Mouse (Mus musculus) gastrocnemius, postnatal 4 days (tissue): ENCODE results near the gene Cfap299. TPM values are rescaled to one million over a fixed set of nuclear protein-coding genes. Genes with fewer than 3 reads are reported as not detected.

Experiments used
- DNase-seq, 2 experiments: peaks; one replicate each; pipeline ENCODE4 v3.0.0; 2021 to 2022; ENCODE audit warnings: low spot score in 2 of 2, mixed read lengths in 2 of 2
- total RNA-seq, 2 experiments: library from RNA; stranded (reverse); gene quantifications; 2 replicates each; pipeline ENCODE4 v1.2.3; 2021

The Cfap299 gene
- total RNA-seq, 2 experiments from 2014 or later = not detected

DNA sequence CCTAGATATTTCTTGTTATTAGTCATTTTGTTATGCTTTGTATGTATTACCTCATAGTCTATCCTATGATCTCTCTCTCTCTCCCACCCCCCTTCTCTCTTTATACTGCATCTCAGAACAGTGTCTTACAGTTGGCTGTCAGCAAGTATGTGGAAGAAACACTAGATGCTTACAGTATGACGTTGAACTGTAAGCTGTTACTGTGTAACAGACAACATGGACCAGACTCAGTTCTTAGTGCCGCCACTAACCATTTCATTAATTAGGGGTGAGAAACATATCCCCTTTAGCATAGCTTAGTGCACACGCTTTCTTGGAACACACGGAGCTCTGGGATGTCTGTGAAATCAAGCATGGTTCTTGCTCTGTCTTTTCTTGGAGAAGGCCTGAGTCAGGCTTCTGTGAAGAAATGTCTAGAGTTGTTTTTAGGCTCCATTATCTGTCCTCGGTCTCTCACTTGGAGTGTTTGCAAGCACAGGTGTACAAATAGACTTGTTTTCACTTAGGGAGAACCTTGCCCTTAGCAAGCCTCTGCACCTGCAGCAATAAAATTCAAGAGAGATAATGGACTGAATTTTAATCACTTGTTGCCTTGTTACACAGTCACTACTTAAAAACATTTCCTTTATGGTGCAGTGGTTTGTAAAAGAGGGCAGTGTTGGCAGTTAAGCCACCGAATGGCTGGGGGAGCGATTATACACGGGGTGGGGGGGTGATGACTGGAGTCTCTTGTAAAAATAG, 47.1 kb downstream of the Cfap299 start:
- no peak for DNase-seq

DNA sequence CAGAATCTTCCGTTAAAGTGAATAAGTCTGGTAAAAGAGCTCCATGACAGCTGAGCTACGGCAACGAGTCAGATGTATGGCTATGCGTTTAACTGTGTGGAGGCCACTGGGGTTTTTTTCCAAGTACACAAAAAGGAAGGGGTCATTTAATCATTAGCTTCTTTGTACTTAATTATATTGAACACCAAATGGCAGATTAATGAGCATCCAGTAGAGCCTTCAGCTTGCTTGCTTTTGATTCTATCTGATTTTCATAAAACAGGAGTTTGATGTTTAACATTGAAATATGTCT, 47.6 kb downstream of the Cfap299 start:
- DNase-seq = no peak

DNA sequence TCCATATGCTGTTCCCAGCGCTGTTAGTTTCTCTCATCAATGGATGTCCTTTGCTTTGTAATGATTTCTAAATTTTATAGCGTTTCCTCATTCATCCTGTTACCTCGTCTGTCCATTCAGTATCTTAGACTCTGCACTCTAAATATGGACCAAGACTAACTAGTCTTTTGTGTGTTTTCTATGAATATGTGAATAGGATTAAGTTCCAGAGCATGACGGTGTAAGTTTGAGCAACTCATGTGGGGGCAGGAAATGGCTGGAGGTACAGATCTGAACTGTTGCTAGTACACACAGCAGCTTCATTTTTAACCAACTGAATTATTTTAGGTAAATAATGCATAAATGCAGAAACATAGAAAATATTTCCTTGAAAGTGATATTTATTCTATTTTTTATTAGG, 51.3 kb downstream of the Cfap299 start:
- DNase-seq = no peak

DNA sequence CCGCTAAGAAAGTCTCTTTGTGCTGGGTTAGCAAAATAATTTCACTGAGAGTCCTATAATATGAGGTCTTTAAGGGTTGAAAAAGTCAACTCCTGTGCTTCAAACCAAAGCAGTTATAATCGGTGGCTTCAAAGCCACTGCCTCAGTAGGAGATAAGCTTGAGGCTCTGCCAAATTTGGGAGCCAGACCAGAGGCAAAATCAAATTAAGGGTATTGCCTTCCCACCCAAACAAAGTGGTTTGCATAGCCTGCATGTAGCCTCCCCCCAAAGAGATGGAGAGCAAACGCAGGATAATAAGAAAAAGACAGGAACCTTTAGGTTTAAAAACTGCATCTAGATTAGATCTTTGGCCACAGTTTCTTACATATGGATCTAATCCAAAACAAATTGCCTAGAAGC, 58.0 kb downstream of the Cfap299 start:
- DNase-seq = no peak

DNA sequence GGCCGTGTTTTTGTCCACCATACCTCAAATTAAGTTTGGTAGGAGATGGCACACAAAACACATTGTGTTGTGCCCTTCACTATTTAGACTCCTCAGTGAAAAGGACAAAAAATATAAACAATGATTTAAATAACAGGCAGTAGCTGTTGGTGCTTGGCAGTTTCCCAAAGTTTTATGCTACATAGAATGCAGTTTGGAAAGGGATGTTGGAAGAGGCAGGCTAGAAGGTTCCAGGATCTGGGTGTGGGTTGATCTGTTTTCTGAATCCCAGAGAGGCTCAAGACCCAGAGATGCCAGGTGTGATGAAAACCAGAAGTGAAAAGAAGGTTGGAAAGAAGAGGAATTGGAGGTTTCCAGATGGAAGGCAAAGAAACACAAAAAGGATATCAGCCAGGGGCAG, 73.1 kb downstream of the Cfap299 start:
- DNase-seq = no peak

DNA sequence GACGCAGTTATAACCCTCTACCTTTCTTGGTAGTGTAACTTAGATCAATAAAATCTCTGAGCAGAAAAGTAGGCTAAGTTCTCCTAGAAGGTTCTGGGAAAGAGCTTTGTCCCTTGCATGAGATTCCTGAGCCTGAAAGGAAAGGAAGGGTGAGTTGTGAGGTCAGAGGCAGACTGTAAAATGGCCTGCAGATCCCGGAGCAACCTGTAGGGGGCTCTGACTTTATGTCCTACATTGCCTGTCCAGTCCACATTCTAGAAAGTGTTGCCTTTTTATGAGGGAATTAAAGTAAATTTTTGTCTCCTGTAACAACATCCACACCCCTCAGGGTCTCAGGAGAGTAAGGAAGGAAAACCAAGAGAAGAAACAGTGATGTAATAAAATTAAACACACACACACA, 81.0 kb downstream of the Cfap299 start:
- no peak for DNase-seq

DNA sequence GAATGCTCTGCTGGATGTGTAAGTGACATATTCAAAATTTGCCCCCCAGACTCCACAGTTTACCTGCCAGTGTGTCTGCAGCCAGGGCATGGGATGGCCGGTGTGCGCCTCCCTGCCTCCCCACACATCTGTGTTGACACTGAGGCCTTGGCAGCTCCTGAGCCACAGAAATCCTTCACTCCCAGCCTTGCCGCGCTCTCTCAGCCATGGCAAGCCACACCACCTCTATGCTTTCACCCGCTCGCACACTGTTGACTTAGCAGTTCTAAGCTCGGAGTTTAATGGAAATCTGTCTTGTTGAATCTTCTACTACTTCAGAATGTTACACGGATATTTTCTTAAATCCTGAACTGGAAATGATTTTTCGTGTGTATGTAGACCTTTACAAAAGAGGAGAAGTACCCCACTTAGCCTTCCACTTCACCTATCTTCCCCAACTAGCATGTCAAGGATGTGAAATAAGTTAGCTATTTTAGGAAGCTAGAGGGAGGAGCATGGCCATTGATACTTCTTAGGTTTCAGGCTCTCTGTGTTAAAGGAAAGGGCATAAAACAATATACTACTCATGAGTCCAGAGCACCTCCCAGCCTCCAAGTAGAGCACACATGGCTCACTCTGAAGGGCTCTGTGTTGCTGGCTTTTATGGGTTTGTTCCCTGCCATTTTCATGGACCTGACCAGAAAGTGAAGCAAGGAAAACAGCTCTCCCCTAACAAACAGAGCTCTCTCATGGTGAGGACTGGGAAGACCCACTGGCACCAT, 87.5 kb downstream of the Cfap299 start:
- DNase-seq = no peak

DNA sequence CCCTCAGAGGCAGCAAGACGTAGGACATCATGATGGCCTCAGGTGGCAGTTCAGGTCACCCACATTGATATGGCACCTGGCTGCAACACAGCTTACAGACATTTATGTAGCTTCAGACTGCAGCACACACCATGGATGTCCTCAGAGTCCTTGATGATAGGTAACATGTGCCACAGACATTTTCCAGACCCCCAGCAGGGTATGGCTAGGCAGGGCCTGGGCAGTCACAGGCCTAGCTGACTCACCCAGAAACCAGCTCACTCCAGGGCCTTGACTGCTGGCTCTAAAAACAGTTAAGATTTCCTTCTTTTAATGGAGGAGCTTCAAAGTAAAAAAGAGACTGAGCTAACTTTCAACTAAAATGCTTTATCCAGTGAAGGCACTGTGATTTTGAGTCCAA, 95.9 kb downstream of the Cfap299 start:
- DNase-seq = no peak

DNA sequence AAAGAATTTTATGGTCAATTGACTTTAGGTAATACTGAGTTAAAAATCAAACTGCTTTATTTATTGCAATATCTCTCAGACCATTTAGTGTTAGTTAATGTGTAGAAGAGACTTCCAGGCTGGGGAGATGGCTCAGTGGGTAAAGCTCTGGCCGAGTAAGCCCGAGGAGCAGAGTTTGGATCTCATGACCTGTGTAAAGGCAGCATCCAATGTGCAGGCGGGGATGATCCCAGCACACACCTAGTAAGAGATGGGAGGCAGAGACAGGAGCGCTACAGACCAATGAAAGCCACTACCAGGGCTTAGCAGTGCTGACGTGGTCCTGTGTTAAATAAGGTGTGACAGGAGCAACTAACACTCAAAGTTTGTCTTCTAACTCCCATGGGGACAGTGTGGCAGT, 97.0 kb downstream of the Cfap299 start:
- DNase-seq = no peak

DNA sequence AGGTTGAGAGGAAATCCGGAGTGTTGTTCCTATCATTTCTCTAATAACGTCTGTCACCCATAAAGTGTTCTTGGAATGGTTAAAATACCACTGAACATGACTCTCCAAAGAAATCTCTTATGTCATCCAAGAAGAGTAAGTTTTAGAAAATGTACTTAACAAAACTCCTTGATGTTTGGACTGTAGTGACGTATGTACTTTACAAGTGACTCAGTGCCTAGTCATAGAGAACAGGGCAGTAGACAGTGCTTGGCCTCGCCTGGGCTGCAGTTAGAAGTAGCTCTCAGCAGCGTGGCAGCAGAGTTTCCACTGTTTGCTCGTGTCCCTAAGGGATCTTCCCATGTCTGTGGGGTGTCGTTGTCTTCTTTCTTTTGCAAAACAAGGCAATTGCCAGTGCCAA, 101.0 kb downstream of the Cfap299 start:
- DNase-seq = no peak

DNA sequence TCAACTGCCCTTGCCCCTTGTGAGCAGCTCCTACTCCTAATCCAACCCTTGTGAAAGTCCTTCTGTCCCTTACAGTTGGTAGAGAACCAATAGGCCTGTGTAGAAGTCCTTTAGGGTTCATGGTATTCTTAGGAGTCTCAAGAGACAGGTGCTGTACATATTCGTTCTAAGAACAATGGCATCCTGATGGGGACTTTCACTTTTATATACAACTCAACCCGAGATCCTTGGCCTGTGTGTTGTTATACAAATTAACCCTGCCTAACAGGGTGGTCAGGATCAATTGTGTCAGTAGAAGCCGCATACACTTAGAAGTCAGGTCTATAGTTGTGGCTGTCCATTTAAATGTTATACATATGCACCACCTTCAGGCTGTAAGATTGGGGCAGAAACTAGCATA, 109.6 kb downstream of the Cfap299 start:
- no peak for DNase-seq

DNA sequence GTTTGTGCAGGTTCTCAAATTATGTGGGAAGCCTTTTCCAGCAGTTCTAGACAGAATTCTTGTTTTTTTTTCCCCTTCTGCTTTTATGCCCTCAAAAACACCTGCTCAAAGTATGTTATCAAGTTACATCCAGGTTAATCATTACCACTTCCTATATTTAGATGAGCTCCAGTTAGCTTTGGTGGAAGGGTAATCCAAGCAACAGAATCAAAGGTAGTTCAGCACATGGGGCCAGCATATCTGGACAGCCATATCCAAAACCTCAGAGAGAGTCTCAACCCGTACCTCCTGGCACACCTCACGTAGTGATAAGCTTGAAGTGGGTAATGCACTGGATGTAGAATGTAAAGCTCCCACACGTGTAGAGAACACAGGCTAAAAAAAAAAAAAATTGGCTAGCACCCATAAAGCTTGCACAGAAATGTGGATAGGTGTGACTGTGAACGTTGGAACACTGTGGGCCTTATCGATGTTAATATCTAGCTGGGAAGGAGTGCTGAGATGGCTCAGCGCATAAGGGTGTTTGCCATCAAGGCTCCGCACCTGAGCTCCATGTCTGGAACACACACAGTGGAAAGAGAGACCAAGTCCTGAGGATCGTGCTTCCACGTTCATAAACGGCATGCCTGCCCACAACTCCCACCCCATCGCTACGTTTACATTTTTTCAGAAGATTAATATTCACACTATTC, 117.8 kb downstream of the Cfap299 start:
- DNase-seq = no peak

DNA sequence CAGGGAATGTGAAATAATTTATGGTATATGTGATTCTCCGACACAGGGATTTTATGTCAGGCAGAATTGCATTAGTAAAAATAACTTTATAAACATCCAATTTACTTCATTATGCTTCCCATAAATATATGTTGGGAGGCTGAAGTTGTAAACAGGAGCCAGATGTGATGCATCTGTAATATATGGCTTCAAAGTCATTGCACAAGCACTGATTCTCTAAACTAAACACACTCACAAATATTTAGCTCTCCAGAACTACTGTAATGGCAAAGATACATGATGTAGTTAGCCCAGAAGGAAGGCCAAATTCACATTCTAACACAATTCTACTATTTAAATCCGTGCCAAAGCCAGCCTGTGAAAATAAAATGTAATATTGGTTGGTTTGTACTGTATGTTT, 120.8 kb downstream of the Cfap299 start:
- no peak for DNase-seq

DNA sequence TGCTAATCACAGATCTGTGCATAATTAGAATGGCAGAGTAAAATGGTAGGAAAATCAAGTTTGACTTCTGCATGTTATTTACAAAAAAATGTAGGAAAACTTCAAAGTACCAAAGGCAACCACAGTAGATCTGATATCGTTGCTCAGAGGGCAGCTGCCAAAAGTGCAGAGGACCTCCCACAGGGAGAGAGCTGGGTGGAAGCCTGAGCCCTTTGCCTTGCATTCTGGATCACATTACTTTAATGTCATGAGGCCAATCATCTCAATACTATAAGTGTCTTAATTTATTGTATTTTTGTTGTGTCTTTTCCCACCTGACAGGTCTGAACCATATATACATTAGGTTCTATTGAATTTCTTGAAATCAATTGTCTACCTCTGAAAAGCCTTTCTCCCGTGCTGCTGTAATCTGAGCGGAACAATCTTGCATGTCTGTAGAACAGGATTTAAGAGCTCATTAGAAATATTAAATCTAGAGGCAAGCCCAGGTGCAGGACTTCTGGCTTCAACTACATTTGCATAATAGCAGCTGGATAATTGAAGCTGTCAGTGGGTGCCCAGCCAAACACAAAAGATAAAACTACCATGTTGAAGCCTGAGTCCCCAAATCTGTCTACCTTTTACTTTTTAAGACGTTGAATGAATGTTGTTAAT, 137.9 kb downstream of the Cfap299 start:
- no peak for DNase-seq

DNA sequence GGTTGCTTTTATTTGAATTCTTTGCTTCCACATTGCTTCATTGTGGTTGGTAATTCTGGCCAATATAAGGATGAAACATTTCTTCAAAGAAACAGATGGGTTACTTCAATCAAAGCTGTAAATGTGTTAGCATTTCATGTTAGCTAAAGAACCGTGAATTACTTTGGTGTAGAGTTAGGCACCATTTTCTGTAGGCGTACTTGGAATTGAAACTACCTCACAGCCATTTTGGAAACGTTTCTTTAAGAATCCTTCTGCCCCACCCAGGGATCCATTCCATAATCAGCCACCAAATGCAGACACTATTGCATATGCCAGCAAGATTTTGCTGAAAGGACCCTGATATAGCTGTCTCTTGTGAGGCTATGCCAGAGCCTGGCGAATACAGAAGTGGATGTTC, 140.9 kb downstream of the Cfap299 start:
- DNase-seq = no peak

DNA sequence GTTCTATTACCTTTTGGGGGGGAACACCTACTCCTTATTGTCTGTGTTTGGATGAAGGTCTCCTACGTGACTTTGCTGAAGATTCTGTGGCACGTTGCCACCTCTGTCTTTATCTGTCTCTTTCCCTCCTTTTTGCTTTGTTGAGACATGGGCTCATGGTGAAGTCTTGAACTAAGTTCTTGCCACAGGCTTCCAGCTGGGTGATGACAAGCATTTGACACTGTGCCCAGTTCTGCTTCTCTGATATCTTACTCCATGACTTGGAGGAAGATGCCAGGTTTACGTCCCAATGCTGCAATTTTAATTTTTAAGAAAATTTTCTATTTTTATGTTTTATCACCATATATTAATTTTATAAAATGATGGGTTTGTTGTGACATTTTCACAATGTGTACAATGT, 147.4 kb downstream of the Cfap299 start:
- DNase-seq = no peak

DNA sequence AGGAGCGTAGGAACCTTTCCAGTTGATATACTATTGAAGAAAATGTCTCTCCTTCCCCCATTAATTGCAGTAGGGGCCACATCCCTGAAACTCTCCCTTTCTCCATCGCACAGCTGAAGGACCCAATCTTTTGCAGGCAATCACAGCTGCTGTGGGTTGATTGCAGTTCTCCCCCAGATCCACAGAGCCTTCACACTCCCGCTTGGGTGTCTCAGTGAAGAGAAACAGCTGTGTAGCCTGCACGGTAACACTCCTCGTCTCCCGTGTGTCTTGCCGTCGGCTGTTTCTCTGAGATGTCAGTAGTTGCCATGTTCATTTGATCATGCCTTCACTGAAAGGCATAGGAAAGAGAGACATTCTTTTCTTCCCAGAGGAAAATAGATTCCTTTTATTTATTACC, 148.2 kb downstream of the Cfap299 start:
- DNase-seq = no peak

DNA sequence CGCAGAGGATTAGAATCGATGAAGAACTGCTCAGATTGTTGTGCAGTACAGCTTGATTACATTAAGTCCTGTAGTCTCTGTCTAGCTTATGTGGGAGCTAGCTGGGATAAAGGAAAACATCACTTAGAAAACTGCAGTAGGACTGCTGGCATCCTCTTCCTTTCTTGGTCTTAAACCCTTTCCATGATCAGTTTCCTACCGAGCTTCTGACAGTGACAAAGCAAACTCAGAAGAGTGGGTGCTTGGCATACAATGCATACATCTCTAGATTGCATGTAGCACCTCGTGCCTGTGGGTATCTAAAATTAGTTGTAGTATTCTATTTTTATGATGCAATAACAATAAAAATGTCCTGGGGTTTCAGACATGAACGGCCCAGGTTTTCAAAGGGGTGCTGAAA, 154.4 kb downstream of the Cfap299 start:
- DNase-seq = no peak

DNA sequence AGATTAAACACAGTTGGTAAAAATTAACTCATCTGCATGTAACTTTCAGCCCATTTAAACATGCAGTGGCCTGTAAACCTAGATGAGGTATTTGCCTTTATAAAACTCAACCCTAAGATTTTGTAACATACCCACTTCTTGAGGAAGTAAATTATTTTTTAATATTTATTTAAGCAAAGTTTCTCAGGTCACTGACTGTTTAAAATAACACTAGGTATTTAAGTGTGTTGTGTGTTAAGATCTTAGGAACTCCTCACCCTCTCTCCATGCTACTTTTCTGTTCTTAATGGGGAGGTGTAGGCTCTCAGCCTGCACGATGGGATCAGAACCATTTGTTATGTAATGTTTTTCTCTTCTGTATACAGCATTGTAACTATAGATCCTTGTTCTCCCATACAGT, 156.1 kb downstream of the Cfap299 start:
- DNase-seq = no peak

DNA sequence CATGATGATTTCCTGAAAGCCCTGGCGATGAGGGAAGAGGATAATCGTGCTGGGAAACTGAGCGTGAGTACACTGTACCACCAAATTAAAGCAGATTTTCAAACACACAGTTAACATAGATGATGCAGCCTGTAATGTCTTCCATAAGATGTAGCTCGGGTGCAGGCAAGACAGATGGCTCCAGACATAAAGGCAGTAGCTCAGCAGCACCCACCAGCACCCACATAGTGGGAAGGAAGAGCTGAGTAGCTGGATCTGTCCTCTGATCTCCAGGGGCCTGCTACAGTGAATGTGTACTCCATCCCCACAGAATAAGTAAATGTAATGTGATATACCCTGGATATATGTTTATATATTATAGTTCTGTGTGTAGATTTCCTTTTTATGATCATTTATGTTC, 169.2 kb downstream of the Cfap299 start:
- no peak for DNase-seq

DNA sequence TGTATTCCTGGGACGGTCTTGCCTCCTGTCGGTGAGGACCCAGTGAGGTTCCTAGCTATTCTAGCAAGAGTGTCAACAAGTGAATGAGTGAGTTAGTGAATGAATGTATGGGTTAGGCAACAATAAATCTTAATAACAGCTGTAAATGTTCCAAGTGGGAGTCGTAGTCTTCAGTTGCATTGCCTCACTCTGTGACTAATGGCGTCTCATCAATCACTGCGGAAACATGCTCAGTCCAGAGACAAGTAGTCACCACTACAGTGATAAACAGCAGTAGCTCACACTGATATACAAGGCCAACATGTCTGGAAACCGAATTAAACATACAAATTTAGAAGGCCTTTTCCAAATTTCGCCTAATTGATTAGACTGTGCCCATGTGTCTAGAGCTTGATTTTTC, 187.1 kb downstream of the Cfap299 start:
- no peak for DNase-seq

DNA sequence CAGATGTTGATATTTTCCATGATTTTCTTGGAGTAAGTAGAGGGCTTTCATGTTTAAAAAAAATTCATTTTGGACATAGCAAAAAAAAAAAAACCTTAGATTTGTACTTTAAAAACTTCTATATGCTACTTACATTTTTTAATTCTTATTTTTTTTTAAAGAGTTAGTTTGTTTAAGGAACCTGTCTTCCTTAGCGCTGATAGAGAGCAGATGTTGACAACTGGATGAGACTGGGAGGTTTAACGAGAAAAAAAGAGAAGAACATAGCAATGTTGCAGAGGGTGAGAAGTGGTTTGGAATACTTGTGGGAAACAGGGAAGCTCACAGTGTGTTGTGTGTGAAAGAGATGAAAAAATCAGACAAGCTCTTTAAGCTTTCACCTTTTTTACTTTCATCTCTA, 191.0 kb downstream of the Cfap299 start:
- DNase-seq = no peak
